Mouse (Mus musculus) induced T-regulatory cell, adult 2 months (primary cell): ENCODE results near the gene Skint3.
"Not testable (repeated sequence)": the region's sequence is repeated elsewhere in the genome, so short reads cannot be mapped to it uniquely, and the experiment has no call there.

Experiments used
- DNase-seq: peaks from one replicate; pipeline ENCODE4 v3.0.0-alpha.2; 2012; ENCODE audit warnings: low read depth

Skint3 gene

GRCm38 (mm10) chr4:112231945-112232344, at the start of gene Skint3:
Skint3 (plus strand) TSS chr4:112232245.
- DNase-seq = no peak

- DNase-seq = no peak
Observed at GRCm38 (mm10) chr4:112243416-112243815, 11.4 kb downstream of the Skint3 start.

GRCm38 (mm10) chr4:112243951-112244350, 11.9 kb downstream of the Skint3 start:
- DNase-seq = no peak

- no peak for DNase-seq
Observed at GRCm38 (mm10) chr4:112256022-112256421, 24.0 kb downstream of the Skint3 start.

GRCm38 (mm10) chr4:112287178-112287974, 55.3 kb downstream of the Skint3 start:
- no peak for DNase-seq

GRCm38 (mm10) chr4:112288396-112288795, 56.4 kb downstream of the Skint3 start:
- no peak for DNase-seq

- no peak for DNase-seq
Observed at GRCm38 (mm10) chr4:112302305-112302704, 70.3 kb downstream of the Skint3 start.

GRCm38 (mm10) chr4:112302855-112303509, 70.9 kb downstream of the Skint3 start:
- no peak for DNase-seq

- not testable (repeated sequence) for DNase-seq
Observed at GRCm38 (mm10) chr4:112349111-112349510, 117.1 kb downstream of the Skint3 start.
